Mouse (Mus musculus) left cerebral cortex, postnatal 36 days (tissue): ENCODE measurements around the gene Angptl7. TPM values are rescaled to one million over a fixed set of nuclear protein-coding genes. Genes with fewer than 3 reads are reported as not detected.

Source experiments
- DNase-seq, 2 experiments: peaks; one replicate each; pipeline ENCODE4 v3.0.0; 2021 to 2022; ENCODE audit warnings: low spot score in 2 of 2, mixed read lengths in 1 of 2
- intact Hi-C: fragments of 180-260 bp; cut with DNase I; formaldehyde crosslinking; loops from one replicate; pipeline ENCODE4 v1.15.1; 2025
- total RNA-seq, 2 experiments: library from RNA; stranded (reverse); gene quantifications; 2 replicates each; pipeline ENCODE4 v1.2.3; 2021

The Angptl7 gene
- total RNA-seq, 2 experiments from 2014 or later, result 0.57 to 0.59 TPM

- DNase-seq, result no peak
- intact Hi-C loops, result no loop called here
Measured at GRCm38 (mm10) chr4:148504497-148504959, 4.3 kb upstream of the Angptl7 start.

GRCm38 (mm10) chr4:148495874-148496689, 4.2 kb downstream of the Angptl7 start:
- intact Hi-C loops, result no loop called here
- peak in 1 of 2 experiments; percentile 61 for DNase-seq

- intact Hi-C loops, result no loop called here
- DNase-seq, result no peak
Measured at GRCm38 (mm10) chr4:148495160-148495559, 5.1 kb downstream of the Angptl7 start.

GRCm38 (mm10) chr4:148491448-148491847, 8.8 kb downstream of the Angptl7 start:
- intact Hi-C loops, result no loop called here
- DNase-seq, result no peak

GRCm38 (mm10) chr4:148490502-148490901, 9.8 kb downstream of the Angptl7 start:
- no peak for DNase-seq
- intact Hi-C loops, result no loop called here

- no peak for DNase-seq
- intact Hi-C loops, result no loop called here
Measured at GRCm38 (mm10) chr4:148487841-148488240, 12.4 kb downstream of the Angptl7 start.

GRCm38 (mm10) chr4:148484511-148484910, 15.7 kb downstream of the Angptl7 start:
- intact Hi-C loops, result no loop called here

GRCm38 (mm10) chr4:148481557-148482168, 18.6 kb downstream of the Angptl7 start:
- intact Hi-C loops, result no loop called here
- no peak for DNase-seq

More at GRCm38 (mm10) chr4:148484511-148484910, 15.7 kb downstream of the Angptl7 start:
- no peak for DNase-seq

GRCm38 (mm10) chr4:148480245-148480644, 20.0 kb downstream of the Angptl7 start:
- intact Hi-C loops, result no loop called here
- no peak for DNase-seq

- no peak for DNase-seq
- intact Hi-C loops, result no loop called here
Measured at GRCm38 (mm10) chr4:148473496-148473895, 26.8 kb downstream of the Angptl7 start.

GRCm38 (mm10) chr4:148472436-148473174, 27.7 kb downstream of the Angptl7 start:
- DNase-seq, result no peak
- intact Hi-C loops, result no loop called here

- intact Hi-C loops, result no loop called here
- no peak for DNase-seq
Measured at GRCm38 (mm10) chr4:148471363-148471806, 28.9 kb downstream of the Angptl7 start.

- no peak for DNase-seq
Measured at GRCm38 (mm10) chr4:148469487-148470252, 30.6 kb downstream of the Angptl7 start.

GRCm38 (mm10) chr4:148468396-148468795, 31.9 kb downstream of the Angptl7 start:
- DNase-seq, result no peak
- intact Hi-C loops, result no loop called here

More at GRCm38 (mm10) chr4:148469487-148470252, 30.6 kb downstream of the Angptl7 start:
- intact Hi-C loops, result no loop called here

GRCm38 (mm10) chr4:148466511-148467079, 33.7 kb downstream of the Angptl7 start:
- DNase-seq, result no peak
- intact Hi-C loops, result no loop called here

- intact Hi-C loops, result no loop called here
- no peak for DNase-seq
Measured at GRCm38 (mm10) chr4:148464869-148465268, 35.4 kb downstream of the Angptl7 start.

- intact Hi-C loops, result no loop called here
- no peak for DNase-seq
Measured at GRCm38 (mm10) chr4:148464301-148464700, 36.0 kb downstream of the Angptl7 start.

GRCm38 (mm10) chr4:148463208-148463960, 36.9 kb downstream of the Angptl7 start:
- intact Hi-C loops, result no loop called here
- peak; percentile 18 to 27 for DNase-seq
